Mouse (Mus musculus) MEL (cell line): Measurements from ENCODE around the gene Cby1. TPM values are rescaled to one million over a fixed set of nuclear protein-coding genes. Genes with fewer than 3 reads are reported as not detected.

Experiments
- DNase-seq: peaks from one replicate; pipeline ENCODE4 v3.0.0; 2011; ENCODE audit warnings: low read depth, low spot score
- H3K27ac ChIP-seq: 2 replicates; pipeline ENCODE4 v1.5.1; 2012; ENCODE audit warnings: low read depth, mild to moderate bottlenecking, control low read depth, low read length, moderate library complexity; ENCODE audit not compliant: control insufficient read depth
- H3K27me3 ChIP-seq, 2 experiments: fragments of 150-350 bp in 1 of 2; sonication (generic) in 1 of 2; 2 replicates each; pipeline ENCODE4 v1.6.1; 2012; ENCODE audit warnings: low read length in 2 of 2, mild to moderate bottlenecking in 2 of 2, improper control_type of control experiment in 1 of 2, moderate library complexity in 1 of 2; ENCODE audit not compliant: insufficient read depth in 2 of 2, control insufficient read depth in 1 of 2
- H3K36me3 ChIP-seq, 2 experiments: 2 replicates each; pipeline ENCODE4 v1.6.1; 2012 to 2014; ENCODE audit warnings: low read length in 2 of 2, improper control_type of control experiment in 1 of 2, inconsistent platforms in 1 of 2, mild to moderate bottlenecking in 1 of 2; ENCODE audit not compliant: insufficient read depth in 2 of 2, control insufficient read depth in 1 of 2
- H3K4me1 ChIP-seq, 2 experiments: fragments of 150-350 bp in 1 of 2; sonication (generic) in 1 of 2; 2 replicates each; pipeline ENCODE4 v1.6.1; 2012; ENCODE audit warnings: low read length in 2 of 2, improper control_type of control experiment in 1 of 2, mild to moderate bottlenecking in 1 of 2; ENCODE audit not compliant: insufficient read depth in 2 of 2, control insufficient read depth in 1 of 2
- H3K4me3 ChIP-seq, 2 experiments: fragments of 150-350 bp in 1 of 2; sonication (generic) in 1 of 2; 2 replicates each; pipeline ENCODE4 v1.5.1; 2012; ENCODE audit warnings: low read depth in 2 of 2, low read length in 2 of 2, mild to moderate bottlenecking in 2 of 2, moderate library complexity in 2 of 2, control low read depth in 1 of 2, improper control_type of control experiment in 1 of 2; ENCODE audit not compliant: control insufficient read depth in 1 of 2, insufficient read depth in 1 of 2
- H3K79me2 ChIP-seq: 2 replicates; pipeline ENCODE4 v1.6.1; 2012; ENCODE audit warnings: mild to moderate bottlenecking, low read length, moderate library complexity; ENCODE audit not compliant: control insufficient read depth, poor library complexity, insufficient read depth
- H3K9ac ChIP-seq: 2 replicates; pipeline ENCODE4 v1.6.1; 2012; ENCODE audit warnings: low read depth, mild to moderate bottlenecking, control low read depth, low read length, moderate library complexity; ENCODE audit not compliant: control insufficient read depth, poor library complexity, severe bottlenecking
- H3K9me3 ChIP-seq: fragments of 150-350 bp; sonication (generic); replicated peaks from 2 replicates; pipeline ENCODE4 v1.6.1; 2012; ENCODE audit warnings: mild to moderate bottlenecking, low read length, improper control_type of control experiment, moderate library complexity; ENCODE audit not compliant: insufficient read depth
- CHD2 ChIP-seq: IDR thresholded peaks from 2 replicates; pipeline ENCODE4 v1.6.1; 2011; ENCODE audit warnings: low read length, improper control_type of control experiment
- CTCF ChIP-seq, 3 experiments: IDR thresholded peaks in 2 of 3; conservative IDR thresholded peaks in 1 of 3; 2 replicates each; pipeline ENCODE4 v1.5.1; 2011 to 2012; ENCODE audit warnings: low read length in 3 of 3, low read depth in 2 of 3, mild to moderate bottlenecking in 2 of 3, improper control_type of control experiment in 1 of 3, inconsistent platforms in 1 of 3, mixed read lengths in 1 of 3, moderate library complexity in 1 of 3; ENCODE audit not compliant: control insufficient read depth in 1 of 3, insufficient read depth in 1 of 3, poor library complexity in 1 of 3, severe bottlenecking in 1 of 3
- ELF1 ChIP-seq: IDR thresholded peaks from 2 replicates; pipeline ENCODE4 v1.6.1; 2014; ENCODE audit warnings: low read depth, mild to moderate bottlenecking, inconsistent platforms, low read length, improper control_type of control experiment, moderate library complexity
- EP300 ChIP-seq, 2 experiments: IDR thresholded peaks; 2 replicates each; pipeline ENCODE4 v1.6.1; 2011; ENCODE audit warnings: improper control_type of control experiment in 2 of 2, low read length in 2 of 2, low read depth in 1 of 2, mild to moderate bottlenecking in 1 of 2
- ETS1 ChIP-seq: IDR thresholded peaks from 2 replicates; pipeline ENCODE4 v1.6.1; 2012; ENCODE audit warnings: low read depth, mild to moderate bottlenecking, inconsistent platforms, low read length, improper control_type of control experiment, moderate library complexity
- GABPA ChIP-seq: IDR thresholded peaks from 2 replicates; pipeline ENCODE4 v1.6.1; 2012; ENCODE audit warnings: low read depth, mild to moderate bottlenecking, inconsistent platforms, low read length, improper control_type of control experiment, moderate library complexity
- GATA1 ChIP-seq: IDR thresholded peaks from 2 replicates; pipeline ENCODE4 v1.6.1; 2011; ENCODE audit warnings: low read depth, low read length, improper control_type of control experiment
- HCFC1 ChIP-seq: IDR thresholded peaks from 2 replicates; pipeline ENCODE4 v1.6.1; 2012; ENCODE audit warnings: low read depth, mild to moderate bottlenecking, inconsistent platforms, low read length, improper control_type of control experiment, moderate library complexity
- JUND ChIP-seq: IDR thresholded peaks from 2 replicates; pipeline ENCODE4 v1.6.1; 2011; ENCODE audit warnings: low read depth, mild to moderate bottlenecking, improper control_type of control experiment, low read length
- MAZ ChIP-seq: IDR thresholded peaks from 2 replicates; pipeline ENCODE4 v1.6.1; 2012; ENCODE audit warnings: low read depth, mild to moderate bottlenecking, inconsistent platforms, low read length, improper control_type of control experiment
- MXI1 ChIP-seq: IDR thresholded peaks from 2 replicates; pipeline ENCODE4 v1.6.1; 2011; ENCODE audit warnings: mild to moderate bottlenecking, low read depth, low read length, improper control_type of control experiment
- MYB ChIP-seq: IDR thresholded peaks from 2 replicates; pipeline ENCODE4 v1.6.1; 2011; ENCODE audit warnings: mild to moderate bottlenecking, low read depth, low read length, improper control_type of control experiment
- MYC ChIP-seq: IDR thresholded peaks from 2 replicates; pipeline ENCODE4 v1.6.1; 2011; ENCODE audit warnings: low read depth, mild to moderate bottlenecking, low read length, improper control_type of control experiment, moderate library complexity
- POLR2AphosphoS2 ChIP-seq: IDR thresholded peaks from 2 replicates; pipeline ENCODE4 v1.6.1; 2011; ENCODE audit warnings: low read length, improper control_type of control experiment
- RCOR1 ChIP-seq: IDR thresholded peaks from 2 replicates; pipeline ENCODE4 v1.6.1; 2012; ENCODE audit warnings: low read depth, mild to moderate bottlenecking, inconsistent platforms, low read length, improper control_type of control experiment
- SIN3A ChIP-seq: IDR thresholded peaks from 2 replicates; pipeline ENCODE4 v1.6.1; 2012; ENCODE audit warnings: low read length, improper control_type of control experiment, inconsistent platforms
- SMC3 ChIP-seq: IDR thresholded peaks from 2 replicates; pipeline ENCODE4 v1.6.1; 2011; ENCODE audit warnings: low read depth, low read length, improper control_type of control experiment
- TBP ChIP-seq: IDR thresholded peaks from 2 replicates; pipeline ENCODE4 v1.8.0; 2011; ENCODE audit warnings: low read depth, low read length, improper control_type of control experiment
- UBTF ChIP-seq: IDR thresholded peaks from 2 replicates; pipeline ENCODE4 v1.6.1; 2012; ENCODE audit warnings: low read depth, mild to moderate bottlenecking, inconsistent platforms, low read length, improper control_type of control experiment, moderate library complexity, borderline replicate concordance; ENCODE audit not compliant: insufficient read depth
- USF1 ChIP-seq: IDR thresholded peaks from 2 replicates; pipeline ENCODE4 v1.6.1; 2014; ENCODE audit warnings: low read depth, mild to moderate bottlenecking, inconsistent platforms, low read length, improper control_type of control experiment, moderate library complexity
- USF2 ChIP-seq, 2 experiments: IDR thresholded peaks; 2 replicates each; pipeline ENCODE4 v1.6.1; 2011 to 2012; ENCODE audit warnings: improper control_type of control experiment in 2 of 2, low read length in 2 of 2, borderline replicate concordance in 1 of 2, inconsistent platforms in 1 of 2, low read depth in 1 of 2, mild to moderate bottlenecking in 1 of 2; ENCODE audit not compliant: insufficient read depth in 1 of 2
- ZMIZ1 ChIP-seq: IDR thresholded peaks from 2 replicates; pipeline ENCODE4 v1.6.1; 2012; ENCODE audit warnings: low read depth, mild to moderate bottlenecking, inconsistent platforms, low read length, improper control_type of control experiment, moderate library complexity
- ZNF384 ChIP-seq: IDR thresholded peaks from 2 replicates; pipeline ENCODE4 v1.6.1; 2012; ENCODE audit warnings: low read depth, mild to moderate bottlenecking, inconsistent platforms, low read length, improper control_type of control experiment
- polyA plus RNA-seq, 2 experiments: library from polyadenylated mRNA; stranded (reverse) in 1 of 2; unstranded in 1 of 2; fragments of >175 nt in 1 of 2; fragments of >200 nt in 1 of 2; gene quantifications; 2 replicates each; pipeline versions ENCODE4 v1.2.1 to v1.2.4; 2012; ENCODE audit warnings: low replicate concordance in 2 of 2, low read depth in 1 of 2; ENCODE audit not compliant: insufficient read length in 2 of 2, insufficient read depth in 1 of 2, missing spikeins in 1 of 2
- total RNA-seq: library from RNA; depleted of rRNA; stranded (reverse); fragments of 300-350 nt; gene quantifications from 2 replicates; pipeline ENCODE4 v1.2.3, GENCODE M21; 2012

Cby1 gene
- total and polyA plus RNA-seq, 3 experiments: 34.3 to 56.2 TPM; not detected in 1

DNA sequence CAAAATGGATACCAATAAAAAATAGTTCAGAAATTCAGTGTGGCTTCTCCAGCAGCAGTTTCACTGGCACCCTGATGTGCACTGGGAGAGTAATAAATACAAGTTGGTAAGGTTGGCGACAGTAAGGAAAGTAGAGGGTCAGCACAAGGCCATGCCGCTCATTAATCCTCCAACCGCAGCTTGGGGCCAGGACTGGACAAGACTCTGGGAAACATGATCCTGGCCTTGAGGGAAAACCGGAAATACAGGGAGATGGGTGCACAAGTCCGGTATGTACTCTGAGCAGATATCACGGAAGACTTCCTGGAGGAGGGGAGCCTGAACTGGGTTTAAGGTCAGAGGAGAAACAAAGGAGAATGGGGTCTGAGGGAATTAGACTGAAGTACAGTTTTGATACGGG lies 43.5 kb upstream of the Cby1 start:
- Histone ChIP-seq H3K9me3 (no peaks in the 10 kb centered on the region), H3K79me2 (no peaks in the 10 kb centered on the region; the same call in 1 of the 2 replicates), H3K27me3 (no peaks in the 10 kb centered on the region), H3K27ac (no peak overlapping the region), H3K9ac (no peak overlapping the region), H3K36me3 (peaks cover 0 to 3% of the 10 kb centered on the region in 2 experiments; a peak in 2 of 4 replicates), H3K4me3 (no peak overlapping the region), H3K4me1 (0 out of 4 replicates have a peak, but pooled peaks cover 0 to 4% of the 10 kb centered on the region in 2 experiments)
- DNase-seq: no peak
- TF ChIP-seq USF1: no peak
- no peak for TF ChIP-seq RCOR1
- TF ChIP-seq CTCF (IDR thresholded peaks at IDR 0.05 in 2 of 3, conservative IDR thresholded peaks at IDR 0.05 in 1 of 3; ENCODE audit: control insufficient read depth in 1 of 3, insufficient read depth in 1 of 3, low read depth in 2 of 3, low read length in 3 of 3, poor library complexity in 1 of 3, severe bottlenecking in 1 of 3): no peak
- TF ChIP-seq JUND: no peak
- no peak for TF ChIP-seq MXI1
- TF ChIP-seq TBP: no peak
- TF ChIP-seq ZNF384: no peak

DNA sequence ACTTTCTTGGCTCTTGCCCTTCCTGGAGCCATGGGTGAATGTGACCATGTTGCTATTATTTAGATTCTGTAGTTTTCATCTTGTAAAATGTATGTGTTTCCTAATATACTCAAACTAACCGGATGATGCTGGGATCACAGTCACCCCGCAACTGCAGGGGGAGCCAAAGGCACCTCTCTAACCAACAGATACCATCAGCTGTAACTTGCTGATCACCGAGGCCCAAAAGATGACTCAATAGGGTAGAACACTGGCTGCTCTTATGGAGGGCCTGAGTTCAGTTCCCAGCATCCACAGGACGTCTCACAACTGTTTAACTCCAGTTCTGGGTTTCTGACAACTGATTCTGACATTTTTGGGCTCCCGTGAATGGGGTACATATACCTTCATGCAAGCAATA lies 42.3 kb upstream of the Cby1 start:
- TF ChIP-seq ELF1 (no peak), JUND (0 out of 2 replicates have a peak, but pooled peaks have one; percentile 43), MYB (0 out of 2 replicates have a peak, but pooled peaks have one; percentile 36), HCFC1 (no peak), MAZ (0 out of 2 replicates have a peak, but pooled peaks have one; percentile 62), GABPA (no peak), USF1 (0 out of 2 replicates have a peak, but pooled peaks have one; percentile 40), GATA1 (peak; percentile 71), MYC (no peak), USF2 (IDR thresholded peaks at IDR 0.05; ENCODE audit: borderline replicate concordance in 1 of 2, insufficient read depth in 1 of 2, low read depth in 1 of 2, low read length in 2 of 2) (no peak), ETS1 (peak; percentile 82), ZMIZ1 (peak; percentile 52; the same call in 1 of the 2 replicates), UBTF (no peak), CTCF (IDR thresholded peaks at IDR 0.05 in 2 of 3, conservative IDR thresholded peaks at IDR 0.05 in 1 of 3; ENCODE audit: control insufficient read depth in 1 of 3, insufficient read depth in 1 of 3, low read depth in 2 of 3, low read length in 3 of 3, poor library complexity in 1 of 3, severe bottlenecking in 1 of 3) (peak; percentile 62 to 72 (median 62)), POLR2AphosphoS2 (peak; percentile 20; the same call in 1 of the 2 replicates), RCOR1 (0 out of 2 replicates have a peak, but pooled peaks have one; percentile 15), SMC3 (peak; percentile 40), ZNF384 (peak; percentile 32; the same call in 1 of the 2 replicates), SIN3A (peak; percentile 75), TBP (peak; percentile 72; the same call in 1 of the 2 replicates), CHD2 (no peak), EP300 (IDR thresholded peaks at IDR 0.05; ENCODE audit: low read depth in 1 of 2, low read length in 2 of 2) (peak in 1 of 2 experiments; percentile 12; a peak in 2 of 4 replicates)
- Histone ChIP-seq H3K9me3 (no peaks in the 10 kb centered on the region), H3K36me3 (peaks cover 0 to 3% of the 10 kb centered on the region in 2 experiments; a peak in 2 of 4 replicates), H3K79me2 (no peaks in the 10 kb centered on the region; the same call in 1 of the 2 replicates), H3K27me3 (no peaks in the 10 kb centered on the region), H3K27ac (peak overlapping the region; percentile 80), H3K4me1 (0 out of 4 replicates have a peak, but pooled peaks cover 0 to 4% of the 10 kb centered on the region in 2 experiments), H3K4me3 (peak overlapping the region; percentile 57 to 76), H3K9ac (peak overlapping the region; percentile 61)
- peak; percentile 92 for DNase-seq
